Mouse (Mus musculus): ENCODE measurements around the gene Dbndd2. TPM values are rescaled to one million over a fixed set of nuclear protein-coding genes. Genes with fewer than 3 reads are reported as not detected.

The Dbndd2 gene
- total and polyA plus RNA-seq, 3 experiments, result 6.9 to 11.9 TPM; not detected in 1

DNA sequence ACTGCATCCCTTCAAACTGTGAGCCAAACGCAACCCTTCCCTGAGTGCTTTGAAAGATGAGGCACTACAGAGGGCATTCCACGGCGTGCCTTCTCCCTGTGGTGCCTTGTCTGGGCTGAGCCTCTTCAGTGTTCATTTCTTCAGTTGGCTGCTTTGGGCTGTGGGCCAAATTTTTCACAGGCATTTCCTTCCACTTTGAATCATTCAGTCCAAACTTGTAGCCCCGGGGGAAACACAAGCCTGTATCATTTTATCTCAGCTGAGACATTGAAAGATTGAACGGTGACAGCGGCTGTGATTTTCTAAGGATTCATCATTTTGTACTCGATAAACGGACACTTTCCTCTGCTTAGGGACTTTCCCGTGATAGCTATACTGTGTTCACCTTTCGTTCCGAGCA is 30.7 kb downstream of the Dbndd2 start:
- peaks cover 0 to 8% of the 10 kb centered on the region in 2 experiments; a peak in 2 of 4 replicates for H3K36me3 ChIP-seq (ENCODE audit: control insufficient read depth in 1 of 2, insufficient read depth in 2 of 2, low read length in 2 of 2)
- DNase-seq (ENCODE audit: low read depth, low spot score), result peak; percentile 44
- no peaks in the 10 kb centered on the region for H3K27me3 ChIP-seq (ENCODE audit: control insufficient read depth in 1 of 2, insufficient read depth in 2 of 2, low read length in 2 of 2)
- H3K9me3 ChIP-seq (replicated peaks; ENCODE audit: insufficient read depth, low read length), result no peaks in the 10 kb centered on the region
- no peak overlapping the region for H3K27ac ChIP-seq (ENCODE audit: control insufficient read depth, low read depth, low read length)
- no peaks in the 10 kb centered on the region for H3K79me2 ChIP-seq (ENCODE audit: control insufficient read depth, insufficient read depth, low read length, poor library complexity)
- peaks cover 0 to 13% of the 10 kb centered on the region in 2 experiments; a peak in 2 of 4 replicates for H3K4me1 ChIP-seq (ENCODE audit: control insufficient read depth in 1 of 2, insufficient read depth in 2 of 2, low read length in 2 of 2)
- no peak overlapping the region for H3K9ac ChIP-seq (ENCODE audit: control insufficient read depth, low read depth, low read length, poor library complexity, severe bottlenecking)
- no peak overlapping the region for H3K4me3 ChIP-seq (ENCODE audit: control insufficient read depth in 1 of 2, insufficient read depth in 1 of 2, low read depth in 2 of 2, low read length in 2 of 2)
- TF ChIP-seq CTCF (IDR thresholded peaks at IDR 0.05 in 2 of 3, conservative IDR thresholded peaks at IDR 0.05 in 1 of 3; ENCODE audit: control insufficient read depth in 1 of 3, insufficient read depth in 1 of 3, low read depth in 2 of 3, low read length in 3 of 3, poor library complexity in 1 of 3, severe bottlenecking in 1 of 3), result no peak
- no peak for TF ChIP-seq ZNF384 (IDR thresholded peaks at IDR 0.05; ENCODE audit: low read depth, low read length)
- peak; percentile 72; the same call in 1 of the 2 replicates for TF ChIP-seq RCOR1 (IDR thresholded peaks at IDR 0.05; ENCODE audit: low read depth, low read length)

DNA sequence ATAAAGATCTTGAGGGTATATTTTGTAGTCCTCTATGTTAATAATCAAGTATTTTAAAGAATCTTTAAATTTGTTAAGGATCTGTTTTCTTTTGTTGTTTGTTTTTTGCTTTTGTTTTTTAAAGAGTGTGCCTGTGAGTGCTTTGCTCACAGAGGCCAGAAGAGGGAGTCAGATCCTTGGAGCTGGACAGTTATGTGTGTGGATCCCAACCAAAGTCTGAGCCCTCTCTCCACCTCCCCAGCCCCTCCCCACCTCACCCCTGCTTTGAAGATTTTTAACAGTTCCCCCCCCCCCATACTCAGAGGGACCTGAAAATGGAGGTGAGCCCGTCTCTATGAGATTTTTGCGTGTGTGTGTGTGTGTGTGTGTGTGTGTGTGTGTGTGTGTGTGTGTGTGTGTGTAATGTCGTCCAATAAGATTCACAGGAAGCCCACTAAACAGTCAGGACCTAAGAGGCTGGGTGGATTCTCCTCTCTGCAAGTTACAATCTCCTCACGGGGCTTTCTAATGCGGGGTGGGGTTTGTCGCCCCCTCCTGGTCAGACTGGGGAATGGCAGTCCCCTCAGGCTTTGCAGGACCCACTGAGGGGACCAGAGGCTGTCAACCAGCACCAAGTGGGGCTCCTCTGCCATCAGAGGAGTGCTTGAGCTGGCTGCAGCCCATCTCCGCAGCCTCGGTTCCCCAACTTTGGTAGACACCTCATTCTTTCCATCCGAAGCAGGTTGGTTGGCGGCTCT is 31.7 kb downstream of the Dbndd2 start:
- Histone ChIP-seq H3K36me3 (ENCODE audit: control insufficient read depth in 1 of 2, insufficient read depth in 2 of 2, low read length in 2 of 2) (peaks cover 0 to 9% of the 10 kb centered on the region in 2 experiments; a peak in 2 of 4 replicates), H3K9me3 (replicated peaks; ENCODE audit: insufficient read depth, low read length) (no peaks in the 10 kb centered on the region), H3K79me2 (ENCODE audit: control insufficient read depth, insufficient read depth, low read length, poor library complexity) (no peaks in the 10 kb centered on the region; the same call in 1 of the 2 replicates), H3K27me3 (ENCODE audit: control insufficient read depth in 1 of 2, insufficient read depth in 2 of 2, low read length in 2 of 2) (no peaks in the 10 kb centered on the region), H3K9ac (ENCODE audit: control insufficient read depth, low read depth, low read length, poor library complexity, severe bottlenecking) (no peak overlapping the region), H3K4me1 (ENCODE audit: control insufficient read depth in 1 of 2, insufficient read depth in 2 of 2, low read length in 2 of 2) (peaks cover 2 to 15% of the 10 kb centered on the region in 2 experiments), H3K4me3 (ENCODE audit: control insufficient read depth in 1 of 2, insufficient read depth in 1 of 2, low read depth in 2 of 2, low read length in 2 of 2) (no peak overlapping the region), H3K27ac (ENCODE audit: control insufficient read depth, low read depth, low read length) (no peak overlapping the region)
- TF ChIP-seq CHD1 (IDR thresholded peaks at IDR 0.05; ENCODE audit: low read depth, low read length), result no peak
- TF ChIP-seq SMC3 (IDR thresholded peaks at IDR 0.05; ENCODE audit: low read depth, low read length), result peak; percentile 70
- TF ChIP-seq RAD21 (IDR thresholded peaks at IDR 0.05; ENCODE audit: low read depth, low read length), result peak; percentile 69
- TF ChIP-seq CTCF (IDR thresholded peaks at IDR 0.05 in 2 of 3, conservative IDR thresholded peaks at IDR 0.05 in 1 of 3; ENCODE audit: control insufficient read depth in 1 of 3, insufficient read depth in 1 of 3, low read depth in 2 of 3, low read length in 3 of 3, poor library complexity in 1 of 3, severe bottlenecking in 1 of 3), result peak; percentile 81 to 96 (median 83)
- no peak for TF ChIP-seq UBTF (IDR thresholded peaks at IDR 0.05; ENCODE audit: borderline replicate concordance, insufficient read depth, low read depth, low read length)
- TF ChIP-seq ZKSCAN1 (IDR thresholded peaks at IDR 0.05; ENCODE audit: low read depth, low read length), result no peak
- no peak for TF ChIP-seq MXI1 (IDR thresholded peaks at IDR 0.05; ENCODE audit: low read depth, low read length)
- no peak for TF ChIP-seq NRF1 (IDR thresholded peaks at IDR 0.05; ENCODE audit: insufficient read depth, low read depth, low read length, poor library complexity, severe bottlenecking)
- no peak for TF ChIP-seq POLR2AphosphoS5 (IDR thresholded peaks at IDR 0.05; ENCODE audit: borderline replicate concordance, low read depth, low read length)
- no peak for TF ChIP-seq USF1 (IDR thresholded peaks at IDR 0.05; ENCODE audit: low read depth, low read length)
- TF ChIP-seq POLR2AphosphoS2 (IDR thresholded peaks at IDR 0.05; ENCODE audit: low read length), result no peak
- no peak for TF ChIP-seq CHD2 (IDR thresholded peaks at IDR 0.05; ENCODE audit: low read length)
- TF ChIP-seq MAX (IDR thresholded peaks at IDR 0.05; ENCODE audit: low read length), result no peak
- TF ChIP-seq MAFK (IDR thresholded peaks at IDR 0.05; ENCODE audit: borderline replicate concordance, low read depth, low read length), result no peak
- no peak for TF ChIP-seq TAL1 (IDR thresholded peaks at IDR 0.05; ENCODE audit: low read length)
- peak; percentile 61 for TF ChIP-seq ZC3H11A (IDR thresholded peaks at IDR 0.05; ENCODE audit: low read depth, low read length)
- no peak for TF ChIP-seq POLR2A (IDR thresholded peaks at IDR 0.05; ENCODE audit: control insufficient read depth in 1 of 2, insufficient read depth in 1 of 2, low read depth in 1 of 2, low read length in 2 of 2, poor library complexity in 1 of 2)
- peak; percentile 75 for DNase-seq (ENCODE audit: low read depth, low spot score)
